Mouse (Mus musculus): Measurements from ENCODE around the gene Mrpl53. TPM values are rescaled to one million over a fixed set of nuclear protein-coding genes. Genes with fewer than 3 reads are reported as not detected.

The Mrpl53 gene
- polyA plus RNA-seq, 1 experiment from 2014 or later, result 156 TPM

DNA sequence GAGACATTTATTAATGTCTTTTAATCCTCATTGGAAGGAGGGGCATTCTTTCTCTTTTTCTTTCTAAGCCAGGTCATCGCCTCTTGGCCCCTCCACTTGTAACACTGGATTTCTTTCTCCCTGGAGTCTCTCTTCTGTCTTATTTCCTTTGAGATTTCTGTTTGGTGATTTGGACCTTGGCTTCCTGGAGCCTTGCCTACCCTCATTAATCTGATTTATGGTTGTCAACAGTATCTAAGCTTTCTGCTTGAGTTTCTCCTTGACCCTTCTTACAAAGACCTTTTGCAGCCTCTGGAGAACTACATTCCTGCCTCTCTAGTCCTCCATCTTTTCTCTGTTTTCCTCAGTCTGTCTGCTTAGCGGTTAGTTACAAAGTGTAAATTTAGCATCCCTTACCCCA is 10.4 kb upstream of the Mrpl53 start:
- ATAC-seq (ENCODE audit: insufficient number of reproducible peaks, low FRiP score), result no peak
- Histone ChIP-seq H3K4me1 (replicated peaks) (peaks cover 13% of the 10 kb centered on the region), H3K9me3 (replicated peaks) (peaks cover 7% of the 10 kb centered on the region; the same call in 1 of the 2 replicates), H3K4me2 (no peak overlapping the region), H3K9ac (no peak overlapping the region), H3K27ac (ENCODE audit: poor library complexity, severe bottlenecking) (no peak overlapping the region), H3K4me3 (no peak overlapping the region), H3K36me3 (no peaks in the 10 kb centered on the region), H3K27me3 (replicated peaks) (peaks cover 34% of the 10 kb centered on the region)
- 57% methylated on average over 2 of the region's 2 CpGs for WGBS

- WGBS, result under 1% methylated on average over 25 of the region's 25 CpGs
- peak; percentile 86 for ATAC-seq (ENCODE audit: insufficient number of reproducible peaks, low FRiP score)
- H3K4me3 ChIP-seq, result peak within 1 kb of the TSS; percentile 74
- no peaks in the 10 kb centered on the region; the same call in 1 of the 2 replicates for H3K9me3 ChIP-seq (replicated peaks)
- peaks cover 15% of the 10 kb centered on the region for H3K4me1 ChIP-seq (replicated peaks)
- peaks cover 17% of the 10 kb centered on the region for H3K27me3 ChIP-seq (replicated peaks)
- peak within 1 kb of the TSS; percentile 90 for H3K9ac ChIP-seq
- 0 out of 2 replicates have a peak, but pooled peaks cover 7% of the 10 kb centered on the region for H3K36me3 ChIP-seq
- H3K27ac ChIP-seq (ENCODE audit: poor library complexity, severe bottlenecking), result peak within 1 kb of the TSS; percentile 68
- peak within 1 kb of the TSS; percentile 100 for H3K4me2 ChIP-seq
Measured at GRCm38 (mm10) chr6:83101316-83101687, 7.5 kb upstream of the Mrpl53 start, which contains the start of the genes Ccdc142 and Gm42688. Ccdc142 (plus strand) TSS chr6:83101601. Gm42688 (plus strand) TSS chr6:83101617.

DNA sequence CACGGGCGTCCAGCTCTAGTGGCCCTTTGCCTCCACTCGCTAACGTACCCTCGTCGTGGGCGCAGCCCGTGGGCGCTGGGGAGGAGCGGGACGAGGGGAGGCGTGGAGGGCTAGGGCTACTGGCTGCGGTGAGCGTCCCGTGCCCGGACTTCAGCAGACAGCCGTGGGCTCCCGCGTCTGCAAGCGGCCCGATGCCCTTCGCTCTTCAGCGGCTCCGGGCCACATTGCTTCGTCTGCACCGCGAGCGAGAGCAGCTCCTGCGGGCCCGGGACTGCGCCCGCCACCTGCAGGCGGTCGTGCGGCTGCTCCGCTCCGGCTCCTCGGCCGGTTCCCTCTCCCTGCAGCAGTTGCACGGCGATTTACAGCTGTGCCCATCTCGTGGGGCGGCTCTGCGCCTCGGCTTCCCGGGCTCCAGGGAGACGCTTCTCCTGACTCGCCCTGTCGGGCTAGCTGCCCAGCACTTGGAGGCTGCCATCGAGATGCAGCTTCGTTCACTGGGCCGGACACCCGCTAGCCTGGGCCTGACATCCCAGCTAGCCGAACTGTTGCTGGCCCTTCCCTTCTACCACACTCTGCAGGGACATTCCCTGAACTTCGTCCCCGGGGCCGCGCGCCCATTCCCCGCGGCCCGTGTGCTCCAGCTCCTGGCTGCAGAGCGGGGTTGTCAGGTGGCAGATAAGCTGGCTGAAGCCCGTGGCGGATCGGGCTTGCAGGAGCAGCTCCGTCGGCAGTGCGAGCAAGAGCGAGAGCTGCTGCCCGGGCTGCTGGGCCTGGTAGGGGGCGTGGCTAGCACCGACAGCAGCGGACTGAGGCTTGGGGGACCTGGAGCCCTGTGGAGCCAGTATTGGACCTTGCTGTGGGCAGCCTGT is 6.9 kb upstream of the Mrpl53 start:
- no peaks in the 10 kb centered on the region; the same call in 1 of the 2 replicates for H3K9me3 ChIP-seq (replicated peaks)
- peak overlapping the region; percentile 100 for H3K4me2 ChIP-seq
- 0 out of 2 replicates have a peak, but pooled peaks cover 7% of the 10 kb centered on the region for H3K36me3 ChIP-seq
- peak overlapping the region; percentile 68 for H3K27ac ChIP-seq (ENCODE audit: poor library complexity, severe bottlenecking)
- WGBS, result under 1% methylated on average over 74 of the region's 74 CpGs
- H3K9ac ChIP-seq, result peak overlapping the region; percentile 90
- peaks cover 15% of the 10 kb centered on the region for H3K4me1 ChIP-seq (replicated peaks)
- ATAC-seq (ENCODE audit: insufficient number of reproducible peaks, low FRiP score), result peak; percentile 84
- peak overlapping the region; percentile 74 for H3K4me3 ChIP-seq
- peaks cover 13% of the 10 kb centered on the region for H3K27me3 ChIP-seq (replicated peaks)

- 46% methylated on average over 11 of the region's 11 CpGs for WGBS
- 0 out of 2 replicates have a peak, but pooled peaks cover 7% of the 10 kb centered on the region for H3K36me3 ChIP-seq
- peak overlapping the region; percentile 90; the same call in 1 of the 2 replicates for H3K9ac ChIP-seq
- H3K27me3 ChIP-seq (replicated peaks), result peaks cover 13% of the 10 kb centered on the region
- no peak for ATAC-seq (ENCODE audit: insufficient number of reproducible peaks, low FRiP score)
- H3K4me2 ChIP-seq, result peak overlapping the region; percentile 100; the same call in 1 of the 2 replicates
- no peak overlapping the region for H3K27ac ChIP-seq (ENCODE audit: poor library complexity, severe bottlenecking)
- no peak overlapping the region for H3K4me3 ChIP-seq
- peaks cover 24% of the 10 kb centered on the region for H3K4me1 ChIP-seq (replicated peaks)
- no peaks in the 10 kb centered on the region for H3K9me3 ChIP-seq (replicated peaks)
Measured at GRCm38 (mm10) chr6:83103130-83103650, 5.7 kb upstream of the Mrpl53 start.

DNA sequence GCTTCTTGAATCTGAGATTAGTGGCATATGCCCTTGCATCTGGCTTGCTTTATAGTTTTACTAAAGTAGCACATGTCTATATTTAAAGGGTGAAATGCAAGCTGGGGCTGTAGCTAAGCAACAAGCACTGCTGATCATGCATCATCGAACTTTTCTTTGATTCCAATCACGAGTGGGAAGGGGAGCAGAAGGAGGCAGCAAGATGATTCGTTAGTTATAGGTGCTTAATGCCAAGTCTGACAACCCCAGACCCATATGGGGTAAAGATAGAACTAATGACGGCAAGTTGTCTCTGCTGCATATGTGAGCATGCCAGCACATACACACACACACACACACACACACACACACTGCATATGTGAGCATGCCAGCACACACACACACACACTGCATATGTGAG is 4.7 kb upstream of the Mrpl53 start:
- H3K4me1 ChIP-seq (replicated peaks), result peaks cover 28% of the 10 kb centered on the region
- H3K4me2 ChIP-seq, result no peak overlapping the region
- no peak overlapping the region for H3K4me3 ChIP-seq
- H3K9me3 ChIP-seq (replicated peaks), result no peaks in the 10 kb centered on the region
- no peak overlapping the region for H3K27ac ChIP-seq (ENCODE audit: poor library complexity, severe bottlenecking)
- H3K36me3 ChIP-seq, result 0 out of 2 replicates have a peak, but pooled peaks cover 7% of the 10 kb centered on the region
- peaks cover 11% of the 10 kb centered on the region for H3K27me3 ChIP-seq (replicated peaks)
- H3K9ac ChIP-seq, result no peak overlapping the region
- WGBS, result 85% methylated on average over 4 of the region's 4 CpGs
- no peak for ATAC-seq (ENCODE audit: insufficient number of reproducible peaks, low FRiP score)

- 0 out of 2 replicates have a peak, but pooled peaks have one; percentile 46 for ATAC-seq (ENCODE audit: insufficient number of reproducible peaks, low FRiP score)
- peaks cover 36% of the 10 kb centered on the region for H3K4me1 ChIP-seq (replicated peaks)
- H3K9ac ChIP-seq, result peak overlapping the region; percentile 94; the same call in 1 of the 2 replicates
- 35% methylated on average over 13 of the region's 13 CpGs for WGBS
- 0 out of 2 replicates have a peak, but pooled peaks cover 4% of the 10 kb centered on the region for H3K27me3 ChIP-seq (replicated peaks)
- no peaks in the 10 kb centered on the region for H3K9me3 ChIP-seq (replicated peaks)
- H3K27ac ChIP-seq (ENCODE audit: poor library complexity, severe bottlenecking), result no peak overlapping the region
- H3K4me3 ChIP-seq, result peak overlapping the region; percentile 93
- H3K36me3 ChIP-seq, result peaks cover 10% of the 10 kb centered on the region
- H3K4me2 ChIP-seq, result peak overlapping the region; percentile 89
Measured at GRCm38 (mm10) chr6:83107566-83108400, 1.1 kb upstream of the Mrpl53 start.

DNA sequence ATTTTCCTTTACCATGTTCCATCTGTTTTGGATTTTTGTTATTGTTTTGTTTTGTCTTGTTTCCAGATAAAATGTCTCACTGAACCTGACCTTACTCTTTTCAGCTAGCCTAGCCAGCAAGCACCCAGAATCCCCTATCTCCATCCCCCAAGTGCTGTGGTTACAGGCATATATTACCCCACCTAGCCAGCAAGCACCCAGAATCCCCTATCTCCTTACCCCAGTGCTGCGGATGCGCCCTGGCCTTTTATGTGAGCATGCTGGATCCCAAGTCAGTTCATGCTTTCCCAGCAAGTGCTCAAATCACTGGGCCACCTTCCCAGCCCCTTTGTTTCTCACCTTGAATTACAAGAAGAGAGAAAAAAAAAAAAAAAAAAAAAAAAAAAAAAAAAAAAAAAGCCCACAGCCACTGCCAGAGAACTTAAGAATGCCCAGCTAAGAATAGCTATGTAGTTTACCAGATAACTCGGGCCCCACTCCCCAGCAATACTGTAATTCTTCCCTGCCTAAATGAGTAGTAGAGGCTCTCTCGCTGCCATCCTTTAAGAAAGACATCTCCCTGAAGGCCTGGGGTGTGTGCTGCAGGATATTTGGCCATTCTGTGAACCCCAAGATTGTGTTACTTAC is 2.8 kb downstream of the Mrpl53 start:
- Histone ChIP-seq H3K4me3 (no peak overlapping the region), H3K9ac (0 out of 2 replicates have a peak overlapping the region, but pooled peaks have one; percentile 34), H3K4me2 (peak overlapping the region; percentile 22; the same call in 1 of the 2 replicates), H3K27me3 (replicated peaks) (no peaks in the 10 kb centered on the region), H3K27ac (ENCODE audit: poor library complexity, severe bottlenecking) (no peak overlapping the region; the same call in 1 of the 2 replicates), H3K36me3 (peaks cover 3% of the 10 kb centered on the region), H3K9me3 (replicated peaks) (no peaks in the 10 kb centered on the region), H3K4me1 (replicated peaks) (peaks cover 38% of the 10 kb centered on the region)
- ATAC-seq (ENCODE audit: insufficient number of reproducible peaks, low FRiP score), result no peak
- 77% methylated on average over 4 of the region's 4 CpGs for WGBS

DNA sequence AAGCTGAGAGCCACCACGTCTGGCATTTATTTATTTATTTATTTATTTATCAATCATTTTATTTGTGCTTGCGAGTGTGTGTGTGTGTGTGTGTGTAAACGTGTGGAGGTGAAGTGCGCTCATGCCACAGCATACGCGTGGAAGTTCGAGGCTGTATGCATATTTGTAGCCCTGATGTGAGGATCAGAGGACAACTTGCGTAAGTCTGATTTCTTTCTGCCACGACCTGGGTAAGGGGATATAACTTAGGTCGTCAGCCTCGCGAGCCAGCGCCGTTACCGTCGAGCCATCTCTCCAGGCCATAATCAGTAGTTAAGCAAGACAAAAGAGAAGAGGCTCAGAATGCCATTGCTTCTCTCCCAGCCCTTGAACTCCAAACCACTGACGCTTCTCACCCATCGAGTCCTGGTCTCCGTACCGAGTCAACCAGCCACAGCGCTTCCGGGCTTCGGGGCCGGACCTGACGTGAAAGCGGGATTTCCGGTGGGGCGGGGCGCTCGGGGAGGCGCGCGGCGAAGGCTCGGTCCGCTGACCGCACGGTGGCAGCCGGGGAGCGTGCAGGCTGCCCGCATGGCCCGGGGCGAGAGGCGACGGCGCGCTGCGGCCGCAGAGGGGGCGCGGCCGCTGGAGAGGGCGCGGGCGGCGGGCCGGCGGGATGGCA is 6.3 kb downstream of the Mrpl53 start, which contains the start of gene Mogs:
Mogs (plus strand) TSS at position 486 of the 661 bp plus-strand sequence.
- Histone ChIP-seq H3K27ac (ENCODE audit: poor library complexity, severe bottlenecking) (peak within 1 kb of the TSS; percentile 63), H3K4me1 (replicated peaks) (peaks cover 37% of the 10 kb centered on the region), H3K4me2 (peak within 1 kb of the TSS; percentile 93), H3K27me3 (replicated peaks) (no peaks in the 10 kb centered on the region), H3K9ac (peak within 1 kb of the TSS; percentile 86), H3K4me3 (peak within 1 kb of the TSS; percentile 75), H3K9me3 (replicated peaks) (no peaks in the 10 kb centered on the region), H3K36me3 (peaks cover 36% of the 10 kb centered on the region)
- ATAC-seq (ENCODE audit: insufficient number of reproducible peaks, low FRiP score), result peak; percentile 92
- WGBS, result 1% methylated on average over 44 of the region's 58 CpGs

DNA sequence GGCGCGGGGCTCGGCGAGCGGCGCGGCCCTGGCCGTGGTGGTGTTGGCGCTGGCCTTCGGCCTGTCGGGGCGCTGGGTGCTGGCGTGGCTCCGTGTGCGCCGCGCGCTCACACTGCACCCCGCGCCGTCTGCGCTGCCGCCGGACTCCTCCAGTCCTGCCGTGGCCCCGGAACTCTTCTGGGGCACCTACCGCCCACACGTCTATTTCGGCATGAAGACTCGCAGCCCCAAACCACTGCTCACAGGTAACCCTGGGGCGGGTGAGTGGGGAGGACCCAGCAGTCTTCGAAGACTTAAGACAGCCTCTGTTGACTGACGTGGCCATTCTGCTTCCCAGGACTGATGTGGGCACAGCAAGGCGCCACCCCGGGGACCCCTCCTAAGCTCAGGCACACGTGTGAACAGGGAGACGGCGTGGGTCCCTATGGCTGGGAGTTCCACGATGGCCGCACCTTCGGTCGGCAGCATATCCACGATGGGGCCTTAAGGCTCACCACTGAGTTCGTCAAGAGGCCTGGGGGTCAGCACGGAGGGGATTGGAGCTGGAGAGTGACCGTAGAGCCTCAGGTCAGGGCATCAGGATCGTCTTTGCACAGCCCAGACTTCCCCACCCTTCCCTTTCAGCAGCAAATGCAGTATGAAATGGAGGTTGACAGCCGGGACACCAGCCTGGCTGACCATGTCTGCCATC is 7.0 kb downstream of the Mrpl53 start:
- no peak; the same call in 1 of the 2 replicates for ATAC-seq (ENCODE audit: insufficient number of reproducible peaks, low FRiP score)
- peaks cover 41% of the 10 kb centered on the region for H3K4me1 ChIP-seq (replicated peaks)
- H3K4me2 ChIP-seq, result peak overlapping the region; percentile 93
- H3K27ac ChIP-seq (ENCODE audit: poor library complexity, severe bottlenecking), result peak overlapping the region; percentile 63
- peak overlapping the region; percentile 75 for H3K4me3 ChIP-seq
- H3K36me3 ChIP-seq, result peaks cover 36% of the 10 kb centered on the region
- WGBS, result 1% methylated on average over 33 of the region's 48 CpGs
- H3K9ac ChIP-seq, result peak overlapping the region; percentile 86
- H3K9me3 ChIP-seq (replicated peaks), result no peaks in the 10 kb centered on the region
- no peaks in the 10 kb centered on the region for H3K27me3 ChIP-seq (replicated peaks)
